In genomic region chr10:77133951-77134806, GRCm38 (mm10) we compare ENCODE assay signal across 11 mouse cellular contexts. TPM values are rescaled to one million over a fixed set of nuclear protein-coding genes. Genes with fewer than 3 reads are reported as not detected.
DNase-seq lines count a peak whose midpoint lies in the region; ATAC-seq and TF ChIP-seq lines count a peak whose summit lies in the region.
"Had no signal": no experiment of that assay in that cellular context is flagged by ENCODE, and none has a peak within 500 bp of the region (broad histone marks: within the 10 kb centered on the region; RNA-seq: fewer than 3 reads in every experiment).

No protein-coding gene starts in this region.

- no peak for TF ChIP-seq POLR2A in brain, embryonic 14.5 days (IDR thresholded peaks at IDR 0.05; ENCODE audit: borderline replicate concordance, extremely low read depth, insufficient read depth, insufficient read length, poor library complexity, severe bottlenecking)

- peaks cover 73% of the 10 kb centered on the region for H3K4me1 ChIP-seq in erythroblast, embryonic 14.5 days (ENCODE audit: control insufficient read depth)
- peaks cover 42% of the 10 kb centered on the region for H3K4me1 ChIP-seq in kidney, postnatal 0 days (replicated peaks; ENCODE audit: insufficient read depth, low read length)
- H3K4me1 ChIP-seq in liver, embryonic 15.5 days (replicated peaks), result peaks cover 78% of the 10 kb centered on the region

- H3K9me3 ChIP-seq in erythroblast, embryonic 14.5 days (ENCODE audit: control insufficient read depth, low read length), result peaks cover 4% of the 10 kb centered on the region
- no peaks in the 10 kb centered on the region for H3K9me3 ChIP-seq in kidney, postnatal 0 days (replicated peaks; ENCODE audit: low read length)
- no peaks in the 10 kb centered on the region for H3K9me3 ChIP-seq in liver, embryonic 15.5 days (replicated peaks)

- DNase-seq in kidney, postnatal 0 days (ENCODE audit: low spot score), result peak; percentile 66
- DNase-seq in kidney, adult 8-10 months, result no peak
- peak; percentile 32 for DNase-seq in brain, embryonic 14.5 days (ENCODE audit: low read depth)
- no peak for DNase-seq in B cell, adult 2 months
- DNase-seq in urinary bladder, adult 18-20 months (ENCODE audit: low spot score in 2 of 2), result no peak
- DNase-seq: thymus, postnatal 25 days had no signal

- ATAC-seq in erythroblast, adult 5-6 weeks (replicated peaks; ENCODE audit: low FRiP score, poor library complexity, severe bottlenecking), result no peak
- ATAC-seq in kidney, postnatal 0 days (replicated peaks; ENCODE audit: low FRiP score, low read depth), result peak; percentile 10
- ATAC-seq in liver, embryonic 15.5 days (ENCODE audit: insufficient read depth), result peak; percentile 84

- WGBS in kidney, postnatal 0 days, result 36% methylated on average over 13 of the region's 13 CpGs
- 26% methylated on average over 13 of the region's 13 CpGs for WGBS in liver, embryonic 15.5 days (ENCODE audit: insufficient replicate concordance)

- peaks cover 6% of the 10 kb centered on the region for H3K36me3 ChIP-seq in erythroblast, embryonic 14.5 days (ENCODE audit: control insufficient read depth)
- 0 out of 2 replicates have a peak, but pooled peaks cover 2% of the 10 kb centered on the region for H3K36me3 ChIP-seq in kidney, postnatal 0 days (ENCODE audit: insufficient read depth, low read length)
- H3K36me3 ChIP-seq in liver, embryonic 15.5 days (replicated peaks), result no peaks in the 10 kb centered on the region

- H3K4me2 ChIP-seq in kidney, postnatal 0 days (ENCODE audit: low read length), result no peak overlapping the region
- peak overlapping the region; percentile 58 for H3K4me2 ChIP-seq in liver, embryonic 15.5 days
- H3K4me2 ChIP-seq: midbrain, embryonic 11.5 days had no signal

- no peaks in the 10 kb centered on the region for H3K27me3 ChIP-seq in erythroblast, embryonic 14.5 days (ENCODE audit: control insufficient read depth)
- H3K27me3 ChIP-seq in kidney, postnatal 0 days (ENCODE audit: insufficient read depth, low read length), result no peaks in the 10 kb centered on the region
- no peaks in the 10 kb centered on the region for H3K27me3 ChIP-seq in liver, embryonic 15.5 days

- H3K9ac ChIP-seq in kidney, postnatal 0 days (ENCODE audit: low read depth, low read length), result no peak overlapping the region
- peak overlapping the region; percentile 23; the same call in 1 of the 2 replicates for H3K9ac ChIP-seq in liver, embryonic 15.5 days

- TF ChIP-seq CTCF in kidney, postnatal 0 days (IDR thresholded peaks at IDR 0.05; ENCODE audit: low read depth), result no peak
- TF ChIP-seq CTCF in brain, embryonic 14.5 days (IDR thresholded peaks at IDR 0.05; ENCODE audit: borderline replicate concordance, extremely low read depth, insufficient read depth, insufficient read length), result no peak

- peak overlapping the region; percentile 14 for H3K4me3 ChIP-seq in erythroblast, embryonic 14.5 days (replicated peaks)
- no peak overlapping the region for H3K4me3 ChIP-seq in kidney, postnatal 0 days (replicated peaks; ENCODE audit: low read depth, low read length)
- H3K4me3 ChIP-seq in liver, embryonic 15.5 days (replicated peaks), result 0 out of 2 replicates have a peak overlapping the region, but pooled peaks have one; percentile 1
- H3K4me3 ChIP-seq: layer of hippocampus, adult 2 months had no signal

- H3K27ac ChIP-seq in kidney, postnatal 0 days, result peak overlapping the region; percentile 77
- peak overlapping the region; percentile 88 for H3K27ac ChIP-seq in liver, embryonic 15.5 days (replicated peaks)
- H3K27ac ChIP-seq: layer of hippocampus, adult 2 months had no signal

RNA-seq across cellular contexts. Expression of gene Col18a1, which starts 32.2 kb away (rescaled TPM):
- polyA plus RNA-seq in erythroblast, embryonic 14.5 days (2012), result 0.45 and 0.66 TPM in 2 replicates
- not detected in 2 replicates for total RNA-seq in erythroblast, adult 5-6 weeks (2015; ENCODE audit: low replicate concordance)
- total RNA-seq in erythroblast, adult 5-6 weeks (2017; ENCODE audit: low replicate concordance), result under 0.01 TPM in 1 of 2 replicates, not detected in the other
- 178 and 197 TPM in 2 replicates for polyA plus RNA-seq in kidney, postnatal 0 days (2015; fragmentation: Nextera tagmentation; extraction: Ambion mirVana)
- polyA plus RNA-seq in brain, embryonic 14.5 days (2012; rRNA removed), result 24.5 and 45.2 TPM in 2 replicates
- polyA plus RNA-seq in liver, embryonic 15.5 days (2015; fragmentation: Nextera tagmentation; extraction: Ambion mirVana), result 66.0 and 88.2 TPM in 2 replicates

Comparison
In these comparisons a context has a peak if more than half of its experiments do, and no peak if none do; other contexts are left out.
1. DNase-seq: peak in kidney, postnatal 0 days (single experiment) and brain, embryonic 14.5 days (single experiment); none in kidney, adult 8-10 months (0 of 2), B cell, adult 2 months (0 of 2) and urinary bladder, adult 18-20 months (0 of 2).
2. RNA of gene Col18a1, which starts 32.2 kb away (polyA plus RNA-seq): 178 to 197 TPM in kidney, postnatal 0 days, 66.0 to 88.2 TPM in liver, embryonic 15.5 days and 24.5 to 45.2 TPM in brain, embryonic 14.5 days; 0.45 to 0.66 TPM in erythroblast, embryonic 14.5 days; every median in the first group is over 10 times any median in the second.